Mouse (Mus musculus) small intestine, adult 2 months (tissue): ENCODE data around the gene Ube2g2. TPM values are rescaled to one million over a fixed set of nuclear protein-coding genes. Genes with fewer than 3 reads are reported as not detected.

Source experiments
- H3K27ac ChIP-seq: fragments of 200-500 bp; 2 replicates; pipeline ENCODE4 v1.5.1; 2012; ENCODE audit warnings: low read depth, low read length, control low read depth, inconsistent platforms; ENCODE audit not compliant: insufficient read depth
- H3K27me3 ChIP-seq: fragments of 200-500 bp; 2 replicates; pipeline ENCODE4 v1.6.1; 2012; ENCODE audit warnings: mild to moderate bottlenecking, moderate library complexity, low read length, inconsistent platforms; ENCODE audit not compliant: control insufficient read depth, insufficient read depth
- H3K36me3 ChIP-seq: fragments of 200-500 bp; 2 replicates; pipeline ENCODE4 v1.6.1; 2012; ENCODE audit warnings: mild to moderate bottlenecking, low read length, control low read depth, inconsistent platforms; ENCODE audit not compliant: control insufficient read depth, insufficient read depth
- H3K4me1 ChIP-seq: fragments of 200-500 bp; 2 replicates; pipeline ENCODE4 v1.6.1; 2012; ENCODE audit warnings: low read length, inconsistent platforms, mixed read lengths; ENCODE audit not compliant: control insufficient read depth, insufficient read depth, insufficient read length
- H3K4me3 ChIP-seq: fragments of 200-500 bp; 2 replicates; pipeline ENCODE4 v1.5.1; 2012; ENCODE audit warnings: low read depth, mild to moderate bottlenecking, control low read depth, inconsistent platforms, low read length, moderate library complexity
- CTCF ChIP-seq: fragments of 200-500 bp; IDR thresholded peaks from 2 replicates; pipeline ENCODE4 v1.5.1; 2012; ENCODE audit warnings: low read depth, mild to moderate bottlenecking, control low read depth, inconsistent platforms, low read length, moderate library complexity, mixed read lengths; ENCODE audit not compliant: insufficient replicate concordance, insufficient read length; ENCODE audit errors: extremely low read depth
- POLR2A ChIP-seq: fragments of 200-500 bp; IDR thresholded peaks from 2 replicates; pipeline ENCODE4 v1.6.1; 2012; ENCODE audit warnings: low read depth, mild to moderate bottlenecking, control low read depth, inconsistent platforms, low read length, moderate library complexity
- WGBS: fragments of 180-500 bp; shearing (Covaris S2); methylation state at CpG from one replicate; pipeline ENCODE4 v1.1.7; 2018; 5-methylcytosine and 5-hydroxymethylcytosine counted together
- polyA plus RNA-seq: library from polyadenylated mRNA; depleted of rRNA; stranded (reverse); fragments of >200 nt; gene quantifications from 2 replicates; pipeline ENCODE4 v1.2.3, GENCODE M21; 2012

Ube2g2 gene
- polyA plus RNA-seq, 1 experiment: 20.9 TPM

- peaks cover 35% of the 10 kb centered on the region for H3K36me3 ChIP-seq
- WGBS: 87% methylated on average over 7 of the region's 7 CpGs
These were observed 5.1 kb upstream of the Ube2g2 start for GRCm38 (mm10) chr10:77616926-77617325.

GRCm38 (mm10) chr10:77621546-77621945, 529 bp upstream of the Ube2g2 start:
- peaks cover 14% of the 10 kb centered on the region for H3K36me3 ChIP-seq
- TF ChIP-seq CTCF (no peak), POLR2A (no peak)
- H3K4me3 ChIP-seq: peak overlapping the region; percentile 84
- peak overlapping the region; percentile 95 for H3K27ac ChIP-seq
- H3K4me1 ChIP-seq: peaks cover 17% of the 10 kb centered on the region; the same call in 1 of the 2 replicates
- H3K27me3 ChIP-seq: no peaks in the 10 kb centered on the region
- WGBS: 64% methylated on average over 8 of the region's 8 CpGs

More at GRCm38 (mm10) chr10:77616926-77617325, 5.1 kb upstream of the Ube2g2 start:
- Histone ChIP-seq H3K27ac (no peak overlapping the region), H3K4me1 (peaks cover 13% of the 10 kb centered on the region), H3K4me3 (no peak overlapping the region), H3K27me3 (no peaks in the 10 kb centered on the region)
- TF ChIP-seq POLR2A: no peak
- TF ChIP-seq CTCF: no peak

GRCm38 (mm10) chr10:77623069-77623492, 1.0 kb downstream of the Ube2g2 start:
- Histone ChIP-seq H3K36me3 (0 out of 2 replicates have a peak, but pooled peaks cover 3% of the 10 kb centered on the region), H3K27ac (peak overlapping the region; percentile 37), H3K4me3 (peak overlapping the region; percentile 56), H3K27me3 (no peaks in the 10 kb centered on the region), H3K4me1 (peaks cover 17% of the 10 kb centered on the region; the same call in 1 of the 2 replicates)
- WGBS: 8% methylated on average over 8 of the region's 8 CpGs
- TF ChIP-seq CTCF (peak; percentile 11; the same call in 1 of the 2 replicates), POLR2A (0 out of 2 replicates have a peak, but pooled peaks have one; percentile 25)

- Histone ChIP-seq H3K4me1 (peaks cover 17% of the 10 kb centered on the region; the same call in 1 of the 2 replicates), H3K27ac (peak overlapping the region; percentile 48), H3K36me3 (no peaks in the 10 kb centered on the region), H3K4me3 (no peak overlapping the region), H3K27me3 (no peaks in the 10 kb centered on the region)
- WGBS: 66% methylated on average over 10 of the region's 10 CpGs
- no peak for TF ChIP-seq CTCF
- TF ChIP-seq POLR2A: no peak
These were observed 1.7 kb downstream of the Ube2g2 start for GRCm38 (mm10) chr10:77623639-77624400.

- Histone ChIP-seq H3K36me3 (no peaks in the 10 kb centered on the region), H3K4me3 (no peak overlapping the region), H3K27ac (peak overlapping the region; percentile 48), H3K4me1 (peaks cover 19% of the 10 kb centered on the region; the same call in 1 of the 2 replicates), H3K27me3 (no peaks in the 10 kb centered on the region)
- TF ChIP-seq CTCF: no peak
- no peak for TF ChIP-seq POLR2A
- WGBS: 54% methylated on average over 7 of the region's 7 CpGs
These were observed 2.5 kb downstream of the Ube2g2 start for GRCm38 (mm10) chr10:77624570-77624995.

- no peaks in the 10 kb centered on the region for H3K27me3 ChIP-seq
- no peak overlapping the region for H3K27ac ChIP-seq
- no peak overlapping the region for H3K4me3 ChIP-seq
- 64% methylated on average over 7 of the region's 7 CpGs for WGBS
- TF ChIP-seq CTCF: no peak
- TF ChIP-seq POLR2A: no peak
- peaks cover under 1% of the 10 kb centered on the region; the same call in 1 of the 2 replicates for H3K36me3 ChIP-seq
- peaks cover 24% of the 10 kb centered on the region; the same call in 1 of the 2 replicates for H3K4me1 ChIP-seq
These were observed 4.0 kb downstream of the Ube2g2 start for GRCm38 (mm10) chr10:77626036-77626435.

- WGBS: 45% methylated on average over 7 of the region's 7 CpGs
- H3K4me1 ChIP-seq: peaks cover 22% of the 10 kb centered on the region; the same call in 1 of the 2 replicates
- peaks cover 6% of the 10 kb centered on the region for H3K36me3 ChIP-seq
- H3K4me3 ChIP-seq: no peak overlapping the region
- 0 out of 2 replicates have a peak overlapping the region, but pooled peaks have one; percentile 39 for H3K27ac ChIP-seq
- no peaks in the 10 kb centered on the region for H3K27me3 ChIP-seq
- no peak for TF ChIP-seq CTCF
- TF ChIP-seq POLR2A: no peak
These were observed 4.5 kb downstream of the Ube2g2 start for GRCm38 (mm10) chr10:77626591-77626990.
